Mouse (Mus musculus) hindbrain, embryonic 13.5 days (tissue): ENCODE results near the gene Camta1. TPM values are rescaled to one million over a fixed set of nuclear protein-coding genes. Genes with fewer than 3 reads are reported as not detected.

Source experiments
- ATAC-seq: fragments of 200-750 bp; cut with Nextera tagmentation; 2 replicates; pipeline ENCODE4 v1.8.0; 2017; ENCODE audit warnings: moderate TSS enrichment; ENCODE audit not compliant: low FRiP score
- H3K27ac ChIP-seq: fragments of 300-500 bp; sonication (generic); 2 replicates; pipeline ENCODE4 v1.5.1; 2015; ENCODE audit warnings: inconsistent platforms, mild to moderate bottlenecking, moderate library complexity
- H3K27me3 ChIP-seq: fragments of 300-500 bp; sonication (generic); 2 replicates; pipeline ENCODE4 v1.6.1; 2015; ENCODE audit warnings: mild to moderate bottlenecking, inconsistent platforms
- H3K36me3 ChIP-seq: fragments of 300-500 bp; sonication (generic); 2 replicates; pipeline ENCODE4 v1.6.1; 2015; ENCODE audit warnings: mild to moderate bottlenecking, inconsistent platforms
- H3K4me1 ChIP-seq: fragments of 300-500 bp; sonication (generic); replicated peaks from 2 replicates; pipeline ENCODE4 v1.6.1; 2015; ENCODE audit warnings: inconsistent platforms
- H3K4me2 ChIP-seq: fragments of 300-500 bp; sonication (generic); 2 replicates; pipeline ENCODE4 v1.6.1; 2015; ENCODE audit warnings: inconsistent platforms, mild to moderate bottlenecking, moderate library complexity
- H3K4me3 ChIP-seq: fragments of 300-500 bp; sonication (generic); 2 replicates; pipeline ENCODE4 v1.5.1; 2015; ENCODE audit warnings: mild to moderate bottlenecking, inconsistent platforms
- H3K9ac ChIP-seq: fragments of 300-500 bp; sonication (generic); 2 replicates; pipeline ENCODE4 v1.6.1; 2015; ENCODE audit warnings: mild to moderate bottlenecking, inconsistent platforms
- H3K9me3 ChIP-seq: fragments of 300-500 bp; sonication (generic); 2 replicates; pipeline ENCODE4 v1.6.1; 2016; ENCODE audit warnings: inconsistent platforms
- WGBS: fragments of 180-500 bp; shearing (Covaris S2); methylation state at CpG from one replicate; pipeline ENCODE4 v1.1.7; 2015; 5-methylcytosine and 5-hydroxymethylcytosine counted together
- polyA plus RNA-seq: library from polyadenylated mRNA; unstranded; fragments of >200 nt; fragmentation: Nextera tagmentation; extraction: Ambion mirVana; gene quantifications from 2 replicates; pipeline ENCODE4 v1.2.1, GENCODE M21; 2015

The Camta1 gene
- polyA plus RNA-seq, 1 experiment from 2014 or later, result 159 TPM

- Histone ChIP-seq H3K27me3 (no peaks in the 10 kb centered on the region), H3K9me3 (no peaks in the 10 kb centered on the region), H3K4me3 (no peak overlapping the region), H3K4me1 (peaks cover 40% of the 10 kb centered on the region), H3K36me3 (no peaks in the 10 kb centered on the region), H3K9ac (no peak overlapping the region), H3K27ac (no peak overlapping the region), H3K4me2 (no peak overlapping the region)
- ATAC-seq, result no peak
- WGBS, result 65% methylated on average over 10 of the region's 10 CpGs
Measured at GRCm38 (mm10) chr4:151549523-151549922, 312.2 kb downstream of the Camta1 start.

- ATAC-seq, result no peak
- 88% methylated on average over 3 of the region's 3 CpGs for WGBS
- H3K9ac ChIP-seq, result no peak overlapping the region
- H3K4me3 ChIP-seq, result no peak overlapping the region
- no peaks in the 10 kb centered on the region for H3K9me3 ChIP-seq
- H3K36me3 ChIP-seq, result no peaks in the 10 kb centered on the region
- no peak overlapping the region for H3K4me2 ChIP-seq
- H3K27ac ChIP-seq, result no peak overlapping the region
- peaks cover 24% of the 10 kb centered on the region for H3K4me1 ChIP-seq
- no peaks in the 10 kb centered on the region for H3K27me3 ChIP-seq
Measured at GRCm38 (mm10) chr4:151545452-151545851, 316.2 kb downstream of the Camta1 start.

GRCm38 (mm10) chr4:151544191-151544590 lies 317.5 kb downstream of the Camta1 start:
- ATAC-seq, result no peak
- no peak overlapping the region for H3K27ac ChIP-seq
- no peak overlapping the region for H3K4me3 ChIP-seq
- H3K9me3 ChIP-seq, result no peaks in the 10 kb centered on the region
- H3K4me1 ChIP-seq, result peaks cover 27% of the 10 kb centered on the region
- no peaks in the 10 kb centered on the region for H3K36me3 ChIP-seq
- no peaks in the 10 kb centered on the region for H3K27me3 ChIP-seq
- no peak overlapping the region for H3K4me2 ChIP-seq
- WGBS, result 74% methylated on average over 5 of the region's 5 CpGs
- H3K9ac ChIP-seq, result no peak overlapping the region

- Histone ChIP-seq H3K27me3 (no peaks in the 10 kb centered on the region), H3K4me1 (peaks cover 49% of the 10 kb centered on the region), H3K4me3 (no peak overlapping the region), H3K9ac (no peak overlapping the region), H3K4me2 (no peak overlapping the region), H3K9me3 (no peaks in the 10 kb centered on the region), H3K36me3 (no peaks in the 10 kb centered on the region), H3K27ac (peak overlapping the region; percentile 87)
- ATAC-seq, result no peak
- 52% methylated on average over 6 of the region's 6 CpGs for WGBS
Measured at GRCm38 (mm10) chr4:151540546-151540945, 321.1 kb downstream of the Camta1 start.

- H3K27ac ChIP-seq, result peak overlapping the region; percentile 87
- no peaks in the 10 kb centered on the region for H3K27me3 ChIP-seq
- H3K4me3 ChIP-seq, result no peak overlapping the region
- no peak for ATAC-seq
- no peak overlapping the region for H3K4me2 ChIP-seq
- H3K36me3 ChIP-seq, result no peaks in the 10 kb centered on the region
- peaks cover 53% of the 10 kb centered on the region for H3K4me1 ChIP-seq
- no peaks in the 10 kb centered on the region for H3K9me3 ChIP-seq
- 69% methylated on average over 5 of the region's 5 CpGs for WGBS
- no peak overlapping the region for H3K9ac ChIP-seq
Measured at GRCm38 (mm10) chr4:151539881-151540280, 321.8 kb downstream of the Camta1 start.

DNA sequence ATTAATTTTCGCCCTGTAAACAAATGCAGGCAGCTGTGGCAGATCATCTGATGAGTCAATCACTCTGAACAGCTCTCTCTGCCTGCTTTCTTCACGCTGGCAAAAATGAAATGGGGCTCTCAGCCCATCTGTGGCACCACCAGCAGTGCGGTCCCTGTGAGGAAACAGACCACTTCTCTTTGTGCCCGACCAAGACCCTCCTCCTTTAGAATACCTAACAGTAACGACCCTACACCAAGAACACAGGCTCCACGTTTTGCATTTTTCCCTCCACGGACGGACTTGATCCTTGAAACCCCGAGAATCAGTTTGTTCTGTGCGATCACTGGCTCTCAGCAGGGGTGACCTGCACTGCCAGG lies 322.5 kb downstream of the Camta1 start:
- H3K36me3 ChIP-seq, result no peaks in the 10 kb centered on the region
- H3K4me2 ChIP-seq, result no peak overlapping the region
- no peaks in the 10 kb centered on the region for H3K27me3 ChIP-seq
- no peaks in the 10 kb centered on the region for H3K9me3 ChIP-seq
- peak overlapping the region; percentile 87 for H3K27ac ChIP-seq
- H3K9ac ChIP-seq, result peak overlapping the region; percentile 20; the same call in 1 of the 2 replicates
- peaks cover 53% of the 10 kb centered on the region for H3K4me1 ChIP-seq
- WGBS, result 48% methylated on average over 10 of the region's 10 CpGs
- peak; percentile 52; the same call in 1 of the 2 replicates for ATAC-seq
- no peak overlapping the region for H3K4me3 ChIP-seq

DNA sequence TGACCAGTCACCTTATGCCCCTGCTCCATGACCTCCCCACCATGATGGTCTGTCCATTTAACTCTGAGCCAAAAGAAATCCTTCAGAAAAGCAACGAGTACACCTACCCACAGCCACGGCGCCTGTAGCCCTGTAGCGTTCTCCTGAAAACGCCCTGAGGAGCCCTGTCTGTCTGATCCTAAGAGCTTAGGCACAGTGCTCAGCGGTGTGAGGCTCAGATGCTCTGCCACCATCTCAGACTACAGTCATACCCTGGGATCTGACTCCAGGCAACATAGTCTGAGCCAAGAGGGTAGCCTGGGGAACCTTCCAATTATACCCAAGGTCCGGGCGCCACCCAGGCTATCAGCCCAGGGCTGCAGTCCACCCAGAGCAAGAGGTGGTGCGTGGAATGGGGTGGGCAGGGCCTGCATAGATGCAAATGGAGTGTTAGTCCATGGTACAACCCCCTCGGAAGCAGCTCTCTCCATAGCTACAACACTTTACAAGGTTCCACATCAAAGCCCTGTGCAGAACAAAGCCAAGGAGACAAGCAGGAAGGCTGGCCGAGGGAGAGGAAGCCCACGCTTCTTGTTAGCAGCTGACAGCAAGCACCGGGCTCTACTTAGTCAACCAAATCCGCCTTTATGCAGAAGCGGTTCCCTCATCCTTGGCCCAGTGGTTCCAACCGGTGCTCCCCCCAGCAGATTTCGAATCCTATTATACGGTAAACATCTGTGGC lies 323.1 kb downstream of the Camta1 start:
- Histone ChIP-seq H3K27ac (peak overlapping the region; percentile 87), H3K36me3 (no peaks in the 10 kb centered on the region), H3K27me3 (no peaks in the 10 kb centered on the region), H3K9me3 (no peaks in the 10 kb centered on the region), H3K9ac (peak overlapping the region; percentile 20; the same call in 1 of the 2 replicates), H3K4me3 (no peak overlapping the region), H3K4me1 (peaks cover 53% of the 10 kb centered on the region), H3K4me2 (no peak overlapping the region)
- 50% methylated on average over 18 of the region's 18 CpGs for WGBS
- ATAC-seq, result peak; percentile 13

DNA sequence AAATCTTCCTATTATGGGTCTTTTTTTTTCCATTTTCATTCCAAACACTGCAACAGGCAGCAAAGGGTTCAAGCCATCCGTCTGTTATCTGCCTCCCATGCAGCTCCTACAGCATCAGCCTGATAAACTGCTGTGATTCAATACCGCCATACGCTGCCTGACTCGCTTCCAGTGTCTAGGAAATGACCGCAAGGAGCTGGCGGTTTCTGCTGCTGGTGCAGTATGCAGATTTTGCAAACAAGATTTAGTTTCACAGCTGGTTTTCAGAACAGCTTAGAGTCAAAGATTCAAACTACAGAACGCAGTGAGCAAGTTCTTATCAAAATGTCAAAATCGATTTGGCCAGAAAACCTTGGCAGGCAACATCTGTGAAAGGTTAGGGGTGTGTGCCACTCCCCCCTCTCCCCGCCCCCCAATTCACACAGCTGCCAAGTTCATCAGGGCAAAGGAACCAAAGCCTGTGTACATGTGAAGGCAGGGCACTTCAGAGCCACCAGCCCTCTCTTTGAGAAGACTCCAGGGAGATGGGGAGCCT lies 325.7 kb downstream of the Camta1 start:
- Histone ChIP-seq H3K4me3 (no peak overlapping the region), H3K9ac (no peak overlapping the region), H3K27me3 (no peaks in the 10 kb centered on the region), H3K36me3 (no peaks in the 10 kb centered on the region), H3K9me3 (no peaks in the 10 kb centered on the region), H3K27ac (peak overlapping the region; percentile 52), H3K4me2 (no peak overlapping the region), H3K4me1 (peaks cover 59% of the 10 kb centered on the region)
- no peak for ATAC-seq
- WGBS, result 49% methylated on average over 9 of the region's 9 CpGs

DNA sequence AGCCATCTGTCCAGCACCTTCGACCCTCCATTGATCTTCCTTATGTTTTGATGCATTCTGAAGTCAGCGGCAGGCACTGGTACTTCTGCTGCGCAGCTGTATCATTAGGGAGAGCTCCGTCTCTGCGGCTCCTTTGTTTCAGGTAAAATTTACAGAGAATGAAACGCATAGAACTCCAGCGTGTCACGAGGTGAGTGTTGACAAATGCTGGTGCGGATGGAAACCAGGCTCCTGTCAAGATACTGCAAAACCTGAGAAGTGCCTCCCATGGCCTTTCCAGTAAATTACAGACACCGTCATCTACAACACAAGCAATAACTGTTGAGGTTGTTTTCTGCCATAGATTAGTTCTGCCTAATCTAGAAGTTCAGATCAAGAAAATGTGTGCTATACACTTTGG lies 328.2 kb downstream of the Camta1 start:
- no peak for ATAC-seq
- no peaks in the 10 kb centered on the region for H3K36me3 ChIP-seq
- 73% methylated on average over 10 of the region's 10 CpGs for WGBS
- peak overlapping the region; percentile 40; the same call in 1 of the 2 replicates for H3K27ac ChIP-seq
- no peaks in the 10 kb centered on the region for H3K9me3 ChIP-seq
- no peak overlapping the region for H3K4me3 ChIP-seq
- no peak overlapping the region for H3K4me2 ChIP-seq
- H3K27me3 ChIP-seq, result no peaks in the 10 kb centered on the region
- H3K4me1 ChIP-seq, result peaks cover 37% of the 10 kb centered on the region
- H3K9ac ChIP-seq, result 0 out of 2 replicates have a peak overlapping the region, but pooled peaks have one; percentile 19

GRCm38 (mm10) chr4:151528436-151528835 lies 333.2 kb downstream of the Camta1 start:
- Histone ChIP-seq H3K4me2 (no peak overlapping the region), H3K36me3 (no peaks in the 10 kb centered on the region), H3K4me1 (peaks cover 5% of the 10 kb centered on the region), H3K9me3 (no peaks in the 10 kb centered on the region), H3K27me3 (no peaks in the 10 kb centered on the region), H3K4me3 (no peak overlapping the region), H3K9ac (no peak overlapping the region), H3K27ac (no peak overlapping the region)
- 96% methylated on average over 4 of the region's 4 CpGs for WGBS
- no peak for ATAC-seq

DNA sequence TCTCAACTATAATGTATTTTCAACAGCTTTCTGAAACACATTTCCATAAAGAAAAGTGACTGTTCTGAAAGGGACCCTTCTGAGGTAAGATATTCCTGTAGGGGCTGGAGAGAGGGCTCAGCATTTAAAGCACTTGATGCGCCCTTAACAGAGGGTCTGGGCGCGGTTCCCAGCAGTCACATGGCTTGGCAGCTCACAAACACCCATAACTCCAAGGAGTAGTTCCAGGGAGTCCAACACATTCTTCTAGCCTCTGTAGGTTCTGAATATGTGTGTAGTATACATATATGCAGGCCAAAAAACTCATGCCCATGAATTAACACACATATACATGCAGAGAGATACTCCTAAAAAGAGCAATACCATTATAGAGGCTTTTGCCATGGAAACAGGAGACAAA lies 333.9 kb downstream of the Camta1 start:
- no peak overlapping the region for H3K27ac ChIP-seq
- no peaks in the 10 kb centered on the region for H3K9me3 ChIP-seq
- no peak overlapping the region for H3K4me3 ChIP-seq
- H3K4me1 ChIP-seq, result no peaks in the 10 kb centered on the region
- H3K27me3 ChIP-seq, result no peaks in the 10 kb centered on the region
- ATAC-seq, result no peak
- no peak overlapping the region for H3K4me2 ChIP-seq
- WGBS, result 97% methylated on average over 3 of the region's 3 CpGs
- no peak overlapping the region for H3K9ac ChIP-seq
- no peaks in the 10 kb centered on the region for H3K36me3 ChIP-seq

GRCm38 (mm10) chr4:151520103-151520502 lies 341.6 kb downstream of the Camta1 start:
- H3K9ac ChIP-seq, result peak overlapping the region; percentile 43
- no peak overlapping the region for H3K4me2 ChIP-seq
- H3K4me3 ChIP-seq, result no peak overlapping the region
- peak overlapping the region; percentile 23; the same call in 1 of the 2 replicates for H3K27ac ChIP-seq
- ATAC-seq, result no peak
- WGBS, result 24% methylated on average over 8 of the region's 8 CpGs
- no peaks in the 10 kb centered on the region for H3K36me3 ChIP-seq
- peaks cover 30% of the 10 kb centered on the region for H3K4me1 ChIP-seq
- H3K9me3 ChIP-seq, result no peaks in the 10 kb centered on the region
- no peaks in the 10 kb centered on the region for H3K27me3 ChIP-seq

DNA sequence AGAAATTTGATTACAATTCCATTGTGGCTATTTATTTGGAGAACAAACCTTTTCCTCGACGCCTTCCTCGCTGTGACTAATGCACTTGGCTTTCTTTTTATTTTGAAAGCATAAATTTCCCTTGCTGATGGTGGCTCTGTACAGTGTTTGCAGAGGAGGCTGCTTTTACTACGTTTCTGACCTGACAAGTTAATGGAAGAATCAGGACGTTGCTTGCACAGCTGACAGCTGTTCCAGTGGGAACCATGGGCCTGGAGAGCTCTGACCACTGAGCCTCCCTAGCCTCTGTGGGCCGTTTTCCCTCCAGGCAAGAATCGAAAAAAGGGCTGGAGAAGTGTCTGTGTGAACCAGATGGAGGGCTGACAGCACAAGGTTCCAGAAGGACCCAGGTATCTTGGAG lies 342.7 kb downstream of the Camta1 start:
- no peak overlapping the region for H3K4me3 ChIP-seq
- no peak overlapping the region for H3K4me2 ChIP-seq
- no peak overlapping the region for H3K27ac ChIP-seq
- no peak for ATAC-seq
- H3K36me3 ChIP-seq, result no peaks in the 10 kb centered on the region
- H3K9me3 ChIP-seq, result no peaks in the 10 kb centered on the region
- 63% methylated on average over 7 of the region's 7 CpGs for WGBS
- peaks cover 30% of the 10 kb centered on the region for H3K4me1 ChIP-seq
- H3K27me3 ChIP-seq, result no peaks in the 10 kb centered on the region
- no peak overlapping the region for H3K9ac ChIP-seq
